Mouse (Mus musculus) forebrain, embryonic 10.5 days (tissue): ENCODE data around the gene Zfhx3. TPM values are rescaled to one million over a fixed set of nuclear protein-coding genes. Genes with fewer than 3 reads are reported as not detected.
"Not testable (repeated sequence)": the region's sequence is repeated elsewhere in the genome, so short reads cannot be mapped to it uniquely, and the experiment has no call there.

Experiments
- DNase-seq: peaks from one replicate; pipeline ENCODE4 v3.0.0-alpha.2; 2017; ENCODE audit warnings: low spot score; ENCODE audit errors: extremely low spot score
- H3K27ac ChIP-seq: fragments of 300-500 bp; sonication (generic); 2 replicates; pipeline ENCODE4 v1.5.1; 2016; ENCODE audit warnings: mild to moderate bottlenecking
- H3K27me3 ChIP-seq: fragments of 300-500 bp; sonication (generic); 2 replicates; pipeline ENCODE4 v1.6.1; 2016; ENCODE audit warnings: mild to moderate bottlenecking; ENCODE audit not compliant: poor library complexity, severe bottlenecking
- H3K36me3 ChIP-seq: fragments of 300-500 bp; sonication (generic); replicated peaks from 2 replicates; pipeline ENCODE4 v1.6.1; 2016; ENCODE audit warnings: mild to moderate bottlenecking, moderate library complexity
- H3K4me1 ChIP-seq: fragments of 300-500 bp; sonication (generic); 2 replicates; pipeline ENCODE4 v1.6.1; 2016
- H3K4me3 ChIP-seq: fragments of 300-500 bp; sonication (generic); 2 replicates; pipeline ENCODE4 v1.5.1; 2016; ENCODE audit warnings: mild to moderate bottlenecking, moderate library complexity
- H3K9me3 ChIP-seq: fragments of 300-500 bp; sonication (generic); 2 replicates; pipeline ENCODE4 v1.6.1; 2016; ENCODE audit warnings: mild to moderate bottlenecking, moderate library complexity
- WGBS: fragments of 180-500 bp; shearing (Covaris S2); methylation state at CpG from one replicate; pipeline ENCODE4 v1.1.7; 2016; 5-methylcytosine and 5-hydroxymethylcytosine counted together
- polyA plus RNA-seq: library from polyadenylated mRNA; unstranded; fragments of >200 nt; fragmentation: Nextera tagmentation; extraction: Ambion mirVana; gene quantifications from 2 replicates; pipeline ENCODE4 v1.2.1, GENCODE M21; 2016

Zfhx3 gene
- 10.0 and 11.4 TPM in 2 replicates for polyA plus RNA-seq

GRCm38 (mm10) chr8:107941922-107942694, at the start of gene Zfhx3:
Zfhx3 (plus strand) TSS chr8:107942644.
- Histone ChIP-seq H3K4me1 (peaks cover 61% of the 10 kb centered on the region), H3K4me3 (peak within 1 kb of the TSS; percentile 46), H3K27me3 (peaks cover 65% of the 10 kb centered on the region), H3K36me3 (no peaks in the 10 kb centered on the region), H3K9me3 (no peaks in the 10 kb centered on the region), H3K27ac (peak within 1 kb of the TSS; percentile 48; the same call in 1 of the 2 replicates)
- DNase-seq, result no peak
- WGBS, result 24% methylated on average over 11 of the region's 11 CpGs

DNA sequence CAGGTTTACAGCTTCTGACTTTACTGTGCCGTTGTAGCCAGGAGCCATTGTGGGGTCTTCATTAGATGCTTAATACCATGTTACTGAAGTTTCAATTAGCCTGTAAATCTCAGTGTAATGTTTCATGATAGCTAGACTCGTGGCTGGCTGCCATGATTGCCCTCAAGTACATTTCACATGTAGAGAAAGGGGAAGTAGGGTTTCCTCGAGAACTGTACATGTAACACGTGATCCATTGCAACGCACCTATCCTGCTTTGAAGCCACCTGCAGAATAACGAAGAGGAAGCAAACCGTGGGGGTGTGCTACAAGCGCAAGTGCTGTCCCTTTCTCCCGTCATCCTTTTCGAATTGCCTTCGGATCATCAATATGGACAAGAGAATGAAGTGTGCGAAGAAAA, 23.5 kb upstream of the Zfhx3 start:
- H3K27me3 ChIP-seq, result no peaks in the 10 kb centered on the region
- WGBS, result 91% methylated on average over 12 of the region's 12 CpGs
- DNase-seq, result no peak
- H3K36me3 ChIP-seq, result no peaks in the 10 kb centered on the region
- H3K4me1 ChIP-seq, result no peaks in the 10 kb centered on the region
- no peak overlapping the region for H3K27ac ChIP-seq
- H3K9me3 ChIP-seq, result no peaks in the 10 kb centered on the region
- no peak overlapping the region for H3K4me3 ChIP-seq

GRCm38 (mm10) chr8:107926149-107926548, 16.3 kb upstream of the Zfhx3 start:
- no peaks in the 10 kb centered on the region for H3K9me3 ChIP-seq

GRCm38 (mm10) chr8:107936725-107937124, 5.7 kb upstream of the Zfhx3 start:
- Histone ChIP-seq H3K4me3 (no peak overlapping the region), H3K4me1 (peaks cover 18% of the 10 kb centered on the region), H3K36me3 (no peaks in the 10 kb centered on the region), H3K27me3 (peaks cover 15% of the 10 kb centered on the region), H3K9me3 (no peaks in the 10 kb centered on the region), H3K27ac (no peak overlapping the region)
- no peak for DNase-seq
- WGBS, result 93% methylated on average over 4 of the region's 4 CpGs

More at GRCm38 (mm10) chr8:107926149-107926548, 16.3 kb upstream of the Zfhx3 start:
- H3K36me3 ChIP-seq, result no peaks in the 10 kb centered on the region
- DNase-seq, result no peak
- no peaks in the 10 kb centered on the region for H3K4me1 ChIP-seq
- H3K4me3 ChIP-seq, result no peak overlapping the region
- H3K27me3 ChIP-seq, result no peaks in the 10 kb centered on the region
- no peak overlapping the region for H3K27ac ChIP-seq
- WGBS, result 92% methylated on average over 15 of the region's 15 CpGs

DNA sequence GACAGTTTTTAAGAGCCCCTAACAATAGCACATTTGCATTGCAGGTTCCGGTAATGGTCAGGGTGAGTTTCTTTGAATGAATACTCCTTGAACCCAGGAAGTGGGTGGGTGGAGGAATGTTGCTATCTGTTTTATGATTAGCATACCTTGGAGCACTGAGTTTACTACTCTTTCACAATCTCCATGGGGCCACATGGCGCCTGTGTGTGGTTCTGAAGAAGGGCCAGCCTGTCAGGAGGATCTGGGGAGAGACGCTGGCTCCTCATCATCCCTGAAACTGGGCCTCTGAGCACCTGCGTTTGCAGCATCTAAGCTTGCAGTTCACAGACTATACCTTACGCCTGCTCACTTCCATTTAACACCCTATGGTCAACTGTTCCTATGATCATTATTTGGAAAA, 4.2 kb upstream of the Zfhx3 start:
- 94% methylated on average over 5 of the region's 5 CpGs for WGBS
- H3K36me3 ChIP-seq, DNase-seq, H3K9me3 ChIP-seq, H3K4me3 ChIP-seq, H3K27ac ChIP-seq: not testable (repeated sequence)
- Histone ChIP-seq H3K27me3 (peaks cover 30% of the 10 kb centered on the region), H3K4me1 (peaks cover 33% of the 10 kb centered on the region)

DNA sequence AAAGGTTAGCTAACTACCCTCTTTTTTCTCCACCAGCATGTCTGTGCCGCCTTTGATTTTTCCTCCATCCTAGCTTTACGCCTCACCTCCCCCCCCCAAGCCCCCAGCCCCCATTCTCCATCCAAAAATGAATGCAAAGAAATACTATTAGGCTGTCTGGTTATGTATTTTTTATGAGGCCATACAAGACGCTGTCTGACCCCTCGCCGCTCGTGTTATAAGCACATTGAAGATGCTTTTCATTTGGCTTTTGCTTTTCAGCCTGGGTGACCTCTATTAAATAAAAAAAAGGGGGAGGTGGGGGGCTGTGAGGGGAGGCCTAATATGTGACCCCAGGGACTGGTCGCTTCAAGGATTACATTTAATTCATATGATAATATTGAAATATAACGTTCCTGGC, 2.3 kb upstream of the Zfhx3 start:
- peaks cover 52% of the 10 kb centered on the region for H3K4me1 ChIP-seq
- H3K27me3 ChIP-seq, result peaks cover 49% of the 10 kb centered on the region
- no peaks in the 10 kb centered on the region for H3K9me3 ChIP-seq
- no peak overlapping the region for H3K4me3 ChIP-seq
- 82% methylated on average over 8 of the region's 8 CpGs for whole genome bisulfite sequencing
- H3K36me3 ChIP-seq, result no peaks in the 10 kb centered on the region
- no peak for DNase-seq
- H3K27ac ChIP-seq, result no peak overlapping the region

DNA sequence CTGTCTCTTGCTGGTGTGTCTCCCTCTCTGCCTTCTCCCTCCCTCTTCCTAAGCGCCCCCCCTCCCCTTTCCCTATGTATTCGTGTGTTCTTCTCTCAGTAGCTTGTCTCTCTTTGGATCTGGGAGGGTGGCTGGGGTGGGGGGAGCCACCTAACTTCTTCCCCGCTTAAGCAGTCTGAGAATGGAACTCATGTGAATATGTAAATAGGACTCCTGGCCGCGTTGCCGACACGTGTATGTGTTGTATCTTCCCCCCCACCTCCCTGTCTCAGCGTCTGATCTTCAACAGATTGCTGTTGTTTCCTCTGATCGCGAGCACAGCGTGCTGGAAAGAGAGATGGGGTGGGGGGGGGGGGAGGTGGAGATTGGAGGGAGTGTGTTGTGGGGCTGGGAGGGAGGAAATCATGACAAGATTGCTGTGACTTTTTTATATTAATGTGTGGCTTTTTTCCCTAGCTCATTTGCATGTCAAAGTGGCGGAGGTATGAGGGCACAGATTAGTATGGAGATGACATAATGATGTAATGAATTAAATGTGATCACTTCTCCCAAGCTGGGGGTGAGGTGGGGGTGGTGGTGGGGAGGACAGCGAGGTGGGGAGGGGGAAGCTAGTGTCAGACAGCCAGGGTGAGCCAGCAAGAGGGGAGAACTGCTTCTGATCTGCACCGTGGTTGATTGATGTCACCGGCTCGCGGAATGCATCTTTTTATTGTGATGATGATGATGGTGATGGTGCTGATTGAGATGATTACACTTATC, 487 bp downstream of the Zfhx3 start:
- no peaks in the 10 kb centered on the region for H3K9me3 ChIP-seq
- peaks cover 74% of the 10 kb centered on the region for H3K27me3 ChIP-seq
- under 1% methylated on average over 16 of the region's 17 CpGs for WGBS
- H3K27ac ChIP-seq, result peak overlapping the region; percentile 48; the same call in 1 of the 2 replicates
- peak; percentile 41 for DNase-seq
- H3K36me3 ChIP-seq, result no peaks in the 10 kb centered on the region
- peak overlapping the region; percentile 46 for H3K4me3 ChIP-seq
- H3K4me1 ChIP-seq, result peaks cover 61% of the 10 kb centered on the region

- Histone ChIP-seq H3K27me3 (peaks cover 78% of the 10 kb centered on the region), H3K27ac (no peak overlapping the region)
Measured at GRCm38 (mm10) chr8:107943550-107944348, 1.3 kb downstream of the Zfhx3 start.

GRCm38 (mm10) chr8:107944676-107945600, 2.5 kb downstream of the Zfhx3 start:
- H3K36me3 ChIP-seq, result no peaks in the 10 kb centered on the region
- 13% methylated on average over 31 of the region's 31 CpGs for WGBS
- no peaks in the 10 kb centered on the region for H3K9me3 ChIP-seq
- H3K4me1 ChIP-seq, result peaks cover 63% of the 10 kb centered on the region
- H3K27ac ChIP-seq, result no peak overlapping the region
- H3K27me3 ChIP-seq, result peaks cover 88% of the 10 kb centered on the region
- peak overlapping the region; percentile 51 for H3K4me3 ChIP-seq
- peak; percentile 42 for DNase-seq

More at GRCm38 (mm10) chr8:107943550-107944348, 1.3 kb downstream of the Zfhx3 start:
- peaks cover 65% of the 10 kb centered on the region for H3K4me1 ChIP-seq
- peak overlapping the region; percentile 51 for H3K4me3 ChIP-seq
- no peak for DNase-seq
- 7% methylated on average over 10 of the region's 10 CpGs for WGBS
- no peaks in the 10 kb centered on the region for H3K36me3 ChIP-seq
- no peaks in the 10 kb centered on the region for H3K9me3 ChIP-seq

DNA sequence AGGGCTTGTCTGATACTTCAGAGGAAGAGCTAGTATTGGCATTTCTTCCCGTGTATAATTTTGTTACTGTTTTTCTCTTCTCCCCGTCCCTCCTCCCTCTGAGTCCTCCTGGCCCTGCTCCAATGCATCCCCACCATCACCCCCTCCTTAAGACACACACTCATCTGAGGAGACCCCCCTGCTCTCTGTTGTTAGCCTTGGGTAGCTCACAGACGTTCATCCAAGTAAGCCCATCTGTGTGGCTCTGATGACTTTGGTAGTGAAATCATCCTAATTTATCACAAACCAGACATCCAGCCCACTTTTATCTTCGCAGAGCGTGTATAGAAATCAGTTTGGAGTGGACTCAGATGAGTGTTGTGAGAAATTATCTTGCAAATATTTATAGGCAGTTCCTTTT, 4.4 kb downstream of the Zfhx3 start:
- Histone ChIP-seq H3K27ac (no peak overlapping the region), H3K4me1 (peaks cover 58% of the 10 kb centered on the region), H3K27me3 (peaks cover 86% of the 10 kb centered on the region), H3K9me3 (no peaks in the 10 kb centered on the region), H3K4me3 (no peak overlapping the region), H3K36me3 (no peaks in the 10 kb centered on the region)
- no peak for DNase-seq
- WGBS, result 82% methylated on average over 5 of the region's 5 CpGs

GRCm38 (mm10) chr8:107955887-107956286, 13.4 kb downstream of the Zfhx3 start:
- Histone ChIP-seq H3K36me3 (no peaks in the 10 kb centered on the region), H3K9me3 (no peaks in the 10 kb centered on the region), H3K4me3 (no peak overlapping the region), H3K27ac (no peak overlapping the region), H3K4me1 (peaks cover 21% of the 10 kb centered on the region), H3K27me3 (peaks cover 23% of the 10 kb centered on the region)
- 81% methylated on average over 3 of the region's 3 CpGs for WGBS
- DNase-seq, result no peak

- Histone ChIP-seq H3K4me3 (no peak overlapping the region), H3K27me3 (peaks cover 17% of the 10 kb centered on the region), H3K9me3 (no peaks in the 10 kb centered on the region), H3K4me1 (peaks cover 14% of the 10 kb centered on the region), H3K36me3 (no peaks in the 10 kb centered on the region), H3K27ac (no peak overlapping the region)
- DNase-seq, result no peak
- WGBS, result 85% methylated on average over 8 of the region's 8 CpGs
Measured at GRCm38 (mm10) chr8:107957566-107957965, 15.1 kb downstream of the Zfhx3 start.
